Mouse (Mus musculus): ENCODE measurements around the gene Olfr545.
A peak's percentile ranks its signal among the peaks of the same experiment; 100 is the strongest.

Olfr545 gene

DNA sequence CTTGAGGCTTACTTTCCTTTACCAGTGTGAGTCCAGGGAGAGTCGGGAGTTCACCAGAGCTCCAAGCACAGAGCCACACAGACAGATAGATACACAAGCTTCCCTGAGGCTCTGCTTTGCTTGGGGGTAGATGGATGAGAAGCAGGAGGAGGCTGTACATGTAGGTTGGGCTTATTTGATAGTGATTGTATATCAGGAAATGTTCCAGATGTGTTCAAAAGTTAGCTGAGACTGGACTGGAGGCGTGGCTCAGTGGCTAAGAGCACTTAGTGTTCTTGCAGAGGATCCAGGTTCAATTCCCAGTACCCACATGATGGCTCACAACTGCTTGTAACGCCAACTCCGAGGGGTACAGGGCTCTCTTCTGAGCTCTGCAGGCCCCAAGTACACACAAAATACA is 20.9 kb downstream of the Olfr545 start:
- DNase-seq: no peak

DNA sequence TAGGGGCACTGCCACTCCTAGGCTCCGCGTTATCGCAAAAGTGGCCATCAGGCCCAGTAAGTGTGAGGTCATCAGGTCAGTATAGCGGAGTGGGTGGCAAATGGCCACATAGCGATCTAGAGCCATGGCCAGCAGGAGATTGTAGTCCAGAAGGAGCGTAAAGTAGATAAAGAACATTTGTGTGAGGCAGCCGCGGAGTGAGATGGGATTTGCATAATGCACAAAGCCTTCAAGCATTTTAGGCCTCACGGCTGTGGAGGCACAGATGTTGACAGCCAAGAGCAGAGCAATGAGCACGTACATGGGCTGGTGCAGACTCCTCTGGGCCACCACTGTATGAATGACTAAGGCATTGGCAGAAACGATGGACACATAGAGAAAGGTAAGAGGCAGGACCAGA is 22.0 kb downstream of the Olfr545 start:
- no peak for DNase-seq

DNA sequence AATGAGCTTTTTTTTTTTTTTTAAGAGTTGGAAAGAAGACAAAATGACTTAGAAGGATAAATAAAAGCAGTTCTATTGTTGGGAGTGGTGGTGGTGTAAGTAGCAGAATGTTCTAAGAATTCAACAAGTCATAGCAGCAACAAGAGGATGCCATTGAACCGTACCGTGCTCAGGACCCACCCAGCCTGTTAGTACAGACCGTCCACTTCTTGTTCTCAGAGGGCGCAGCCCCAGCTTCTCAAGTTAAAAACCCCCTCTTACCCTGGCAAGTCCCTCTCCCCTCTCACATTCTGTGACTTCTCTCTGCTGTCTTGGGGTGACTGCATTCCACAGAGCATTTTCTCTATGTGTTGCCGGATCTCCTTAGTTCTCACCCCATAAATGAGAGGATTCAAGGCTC is 22.8 kb downstream of the Olfr545 start:
- DNase-seq: no peak

DNA sequence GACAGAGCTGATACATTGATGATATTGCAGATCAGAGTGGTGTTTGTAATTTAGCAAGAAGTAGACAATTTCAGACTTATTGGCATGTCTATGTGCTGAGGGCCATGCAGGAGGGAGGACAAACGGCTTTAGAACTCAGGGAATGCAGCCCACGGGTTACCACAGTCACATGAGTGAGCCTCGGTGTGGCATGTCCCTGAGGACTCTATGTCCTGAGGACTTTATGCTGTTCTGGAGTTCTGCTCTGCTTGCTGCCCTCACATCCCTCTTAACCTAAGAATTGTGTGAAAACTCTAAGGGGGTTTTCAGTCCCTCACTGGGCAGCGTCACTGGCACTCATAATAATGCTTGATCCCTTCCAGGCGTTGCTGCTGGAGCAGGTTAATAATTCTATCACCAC is 26.7 kb downstream of the Olfr545 start:
- DNase-seq: no peak

DNA sequence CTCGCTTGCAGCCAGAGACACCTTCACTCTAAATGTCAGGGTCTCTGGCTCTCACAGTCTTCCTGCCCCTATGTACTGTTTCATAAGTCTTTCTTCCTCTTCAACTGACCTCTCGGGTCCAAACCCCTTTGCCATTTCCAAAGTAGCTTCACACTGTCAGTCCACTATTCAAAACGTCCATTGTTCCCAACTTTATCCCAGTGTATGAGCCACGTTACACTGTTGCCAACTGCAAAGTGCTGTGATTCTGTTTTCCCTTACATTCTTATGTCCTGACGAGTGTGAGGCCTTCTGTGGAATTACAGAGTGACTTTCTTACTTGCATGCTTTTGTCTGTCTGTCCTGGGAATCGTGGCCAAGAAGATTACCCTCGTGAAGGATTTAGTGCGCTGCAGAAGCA is 31.8 kb downstream of the Olfr545 start:
- DNase-seq: no peak

GRCm38 (mm10) chr7:102458618-102459380 is 40.6 kb downstream of the Olfr545 start:
- no peak for DNase-seq

DNA sequence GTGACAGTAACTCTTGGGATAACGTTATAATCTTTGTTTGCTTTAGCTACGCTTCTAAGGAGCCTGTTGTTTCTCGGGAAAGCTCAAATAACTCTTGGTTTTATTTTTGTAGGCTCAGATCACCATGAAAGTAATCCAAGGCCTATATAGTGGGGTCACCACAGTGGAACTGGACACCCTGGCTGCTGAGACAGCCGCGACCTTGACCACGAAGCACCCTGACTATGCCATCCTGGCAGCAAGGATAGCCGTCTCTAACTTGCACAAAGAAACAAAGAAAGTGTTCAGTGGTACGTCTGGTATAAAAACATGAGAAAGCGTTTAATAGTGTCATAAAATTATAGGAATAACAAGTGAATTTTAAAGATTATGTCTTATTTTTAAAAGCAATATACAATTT is 52.9 kb downstream of the Olfr545 start:
- no peak for DNase-seq

DNA sequence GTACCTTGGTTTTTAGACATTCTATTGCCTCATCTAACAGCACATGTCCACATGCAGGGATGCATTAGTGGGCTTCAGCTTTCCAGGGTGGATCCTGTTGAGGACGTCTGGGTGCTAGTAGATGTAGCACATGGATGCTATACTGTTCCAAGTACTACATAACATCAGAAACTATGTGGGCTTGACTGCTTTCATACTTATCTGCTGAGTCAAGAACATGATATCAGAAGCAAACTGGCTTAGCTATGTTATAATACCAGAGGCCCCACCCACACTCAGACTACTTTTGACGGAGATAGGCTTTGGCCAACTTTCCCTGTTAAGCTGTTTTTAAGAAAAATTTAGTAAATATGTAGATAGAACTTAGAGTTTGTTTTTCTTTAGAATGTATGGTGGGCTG is 55.1 kb downstream of the Olfr545 start:
- no peak for DNase-seq

DNA sequence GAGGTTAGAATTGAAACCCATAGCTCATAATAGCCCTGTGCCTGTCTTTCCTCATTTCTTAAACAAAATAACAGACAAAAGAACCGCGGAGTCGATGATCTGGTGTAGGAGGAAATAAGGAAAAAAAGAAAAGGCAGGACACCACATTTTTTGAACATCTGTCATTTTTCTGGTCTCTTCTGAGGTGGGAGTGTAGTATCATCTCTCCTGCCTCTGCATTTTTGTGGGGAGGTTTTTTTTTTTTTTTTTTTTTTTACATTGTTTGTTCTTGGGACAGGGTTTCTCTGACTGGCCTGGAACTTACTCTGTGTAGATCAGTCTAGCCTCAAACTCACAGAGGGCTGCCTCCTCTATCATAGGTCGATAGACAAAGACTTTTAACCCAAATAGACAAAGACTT is 56.9 kb downstream of the Olfr545 start:
- no peak for DNase-seq

GRCm38 (mm10) chr7:102441657-102442391 is 57.5 kb downstream of the Olfr545 start, which contains the start of gene Rrm1:
Rrm1 (plus strand) TSS chr7:102441695.
- peak; percentile 95 for DNase-seq

Data from kidney, postnatal 14 days (tissue).